Mouse (Mus musculus): ENCODE measurements at regions not wholly inside any gene's neighbourhood (a gene's known extent, or its start where the extent isn't known, plus 50 kb on each side); places are given as distances from the start of the nearest gene placed in this dataset.

DNA sequence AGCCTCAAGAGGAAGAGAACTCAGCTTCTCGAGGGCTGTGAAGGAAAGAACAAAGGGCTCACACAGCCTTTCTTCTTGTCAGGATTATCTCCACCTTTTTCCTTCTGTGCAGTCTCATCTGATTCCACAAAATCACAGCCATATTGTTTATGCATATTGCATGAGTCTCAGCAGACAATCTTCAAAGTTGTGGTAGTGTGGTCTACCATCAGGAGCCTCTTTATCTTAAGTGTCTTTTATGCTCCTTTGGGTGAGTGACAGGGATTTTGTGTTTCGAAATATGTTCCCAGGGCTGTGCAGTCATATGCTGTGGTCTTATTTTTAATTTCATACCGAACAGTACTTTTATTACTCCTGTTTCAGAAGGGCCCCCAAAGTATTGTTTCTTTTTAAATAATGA lies 198.2 kb upstream of the Tgfbr2 start:
- no peak for TF ChIP-seq CTCF (IDR thresholded peaks at IDR 0.05; ENCODE audit: borderline replicate concordance, insufficient read depth, low read length)
- no peak for TF ChIP-seq POLR2A (IDR thresholded peaks at IDR 0.05; ENCODE audit: low read depth, low read length)

Data from embryonic fibroblast, embryonic 13.5 days (primary cell).